Mouse (Mus musculus): Measurements from ENCODE around the gene Gm12185.
"Not testable (repeated sequence)": the region's sequence is repeated elsewhere in the genome, so short reads cannot be mapped to it uniquely, and the experiment has no call there.

GRCm38 (mm10) chr11:48989981-48990380 is 2.0 kb downstream of the Gm12185 start:
- TF ChIP-seq CTCF (IDR thresholded peaks at IDR 0.05; ENCODE audit: low read depth, low read length); POLR2A (IDR thresholded peaks at IDR 0.05; ENCODE audit: extremely low read depth, insufficient read depth, low read length): not testable (repeated sequence)
